Mouse (Mus musculus) liver, embryonic 14.5 days (tissue): ENCODE results near the gene Apol9b.

ENCODE experiments used
- CTCF ChIP-seq: IDR thresholded peaks from 2 replicates; pipeline ENCODE4 v1.5.1; 2016; ENCODE audit warnings: antibody characterized with exemption, low read depth, control low read depth
- EP300 ChIP-seq: IDR thresholded peaks from 2 replicates; pipeline ENCODE4 v1.6.1; 2016; ENCODE audit warnings: antibody characterized with exemption, low read depth

DNA sequence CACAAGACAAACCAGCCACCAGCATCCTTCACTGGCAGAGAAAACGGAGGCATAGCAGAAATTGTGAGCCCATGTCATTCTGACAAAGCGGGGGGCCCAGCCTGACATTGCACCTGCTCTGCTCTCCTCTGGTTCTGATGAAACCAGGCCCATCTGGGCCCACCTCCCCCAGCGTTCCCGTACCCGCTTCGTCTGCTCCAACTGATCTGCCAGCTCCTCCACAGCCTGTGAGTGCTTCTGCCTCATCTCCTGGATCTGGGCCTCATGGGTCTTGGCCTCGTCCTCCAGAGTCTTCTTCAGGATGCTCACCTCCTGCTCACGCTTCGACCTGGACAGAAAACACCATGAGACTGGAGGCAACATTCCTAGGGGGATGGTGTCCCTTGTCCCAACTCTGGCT, 42.1 kb downstream of the Apol9b start:
- TF ChIP-seq CTCF (no peak), EP300 (no peak)
